Mouse (Mus musculus): Measurements from ENCODE around the gene 4933428G20Rik. TPM values are rescaled to one million over a fixed set of nuclear protein-coding genes. Genes with fewer than 3 reads are reported as not detected.
A peak's percentile ranks its signal among the peaks of the same experiment; 100 is the strongest.

4933428G20Rik gene
- polyA plus RNA-seq, 1 experiment from 2014 or later = 0.10 TPM

DNA sequence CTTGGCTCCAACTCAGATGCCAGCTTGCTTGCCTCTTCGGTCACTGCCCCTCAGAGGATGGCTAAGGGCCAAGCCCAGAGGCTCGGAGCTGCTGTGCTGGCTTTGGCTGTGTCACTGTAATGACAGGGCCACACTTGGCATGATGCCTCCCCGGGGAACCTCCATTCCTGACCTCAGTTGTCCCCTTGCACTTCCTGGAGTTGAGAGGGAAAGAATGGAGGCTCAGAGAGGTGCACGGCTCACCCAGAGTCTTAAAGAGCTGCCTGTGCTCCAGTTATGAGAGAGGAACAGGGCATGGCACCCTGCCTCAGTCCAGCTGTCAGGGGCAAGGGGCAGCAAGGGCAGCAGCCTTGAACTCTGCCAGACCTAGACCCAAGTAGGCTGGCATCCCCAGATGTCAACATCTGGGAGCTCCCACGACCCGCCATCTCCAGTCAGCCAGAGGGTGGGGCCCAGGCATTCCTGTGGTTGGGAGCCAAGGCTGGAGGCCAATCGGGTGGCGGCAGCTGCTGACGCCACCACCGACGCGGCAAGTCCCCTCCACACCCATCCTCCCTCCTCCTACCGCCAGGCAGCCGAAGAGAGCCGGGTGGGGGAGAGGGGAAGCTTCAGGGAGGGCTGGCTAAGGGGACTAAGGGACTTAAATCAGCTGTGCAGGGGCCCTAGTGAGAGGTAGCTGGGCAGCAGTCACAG lies 50.4 kb downstream of the 4933428G20Rik start:
- peak overlapping the region; percentile 59 for H3K4me2 ChIP-seq (replicated peaks; ENCODE audit: low read depth)
- no peaks in the 10 kb centered on the region for H3K27me3 ChIP-seq (replicated peaks; ENCODE audit: control insufficient read depth, insufficient read depth, low read length)
- 0 out of 2 replicates have a peak, but pooled peaks have one; percentile 6 for TF ChIP-seq CTCF (IDR thresholded peaks at IDR 0.05; ENCODE audit: low read depth)
- H3K9me3 ChIP-seq (ENCODE audit: control insufficient read depth) = no peaks in the 10 kb centered on the region
- H3K36me3 ChIP-seq (ENCODE audit: control insufficient read depth, insufficient read depth) = peaks cover 51% of the 10 kb centered on the region
- WGBS = 10% methylated on average over 15 of the region's 15 CpGs
- H3K9ac ChIP-seq (ENCODE audit: low read depth, low read length) = peak overlapping the region; percentile 26; the same call in 1 of the 2 replicates
- ATAC-seq = peak; percentile 63
- no peaks in the 10 kb centered on the region for H3K4me1 ChIP-seq (replicated peaks; ENCODE audit: control insufficient read depth, insufficient read depth, low read length)
- peak overlapping the region; percentile 33 for H3K4me3 ChIP-seq (ENCODE audit: low read depth, low read length)
- H3K27ac ChIP-seq (ENCODE audit: low read depth, low read length) = peak overlapping the region; percentile 66

DNA sequence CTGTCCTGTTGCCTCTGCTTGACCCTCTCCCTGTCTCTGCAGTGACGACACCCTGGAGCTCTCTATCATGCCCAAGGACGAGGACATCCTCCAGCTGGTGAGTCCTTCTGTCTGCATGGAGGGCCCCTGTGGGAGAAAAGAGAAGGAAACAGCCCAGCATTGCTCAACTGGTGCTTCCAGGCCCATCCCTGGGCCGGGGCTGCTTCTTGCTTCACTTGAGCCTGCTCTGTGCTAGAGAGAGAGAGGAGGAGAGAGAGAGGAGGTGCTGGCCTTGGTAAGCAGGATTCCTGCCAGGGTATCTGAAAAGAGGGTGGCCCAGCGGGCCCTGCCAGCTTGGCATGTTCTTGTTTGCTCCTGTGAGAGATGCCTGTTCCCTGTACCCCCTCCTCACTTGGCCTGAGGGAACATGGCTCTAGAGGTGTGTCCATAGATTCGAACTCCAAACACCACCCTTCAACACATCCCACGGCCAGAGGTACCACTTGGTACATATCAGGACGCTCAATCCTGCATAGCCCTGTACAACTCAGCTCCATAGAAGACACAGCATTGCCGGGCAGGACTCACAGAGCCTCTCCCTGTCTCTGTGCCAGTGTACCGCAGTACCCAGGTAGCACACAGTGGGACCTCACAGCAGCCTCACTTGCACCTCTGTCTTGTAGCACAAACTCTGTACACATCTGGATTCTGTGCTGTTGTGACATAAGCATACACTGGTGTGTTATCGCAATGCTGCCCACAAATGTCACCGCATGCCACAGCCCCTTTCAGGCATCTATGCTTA lies 51.3 kb downstream of the 4933428G20Rik start:
- Histone ChIP-seq H3K27me3 (replicated peaks; ENCODE audit: control insufficient read depth, insufficient read depth, low read length) (no peaks in the 10 kb centered on the region), H3K4me2 (replicated peaks; ENCODE audit: low read depth) (no peak overlapping the region), H3K4me3 (ENCODE audit: low read depth, low read length) (no peak overlapping the region), H3K27ac (ENCODE audit: low read depth, low read length) (no peak overlapping the region), H3K9ac (ENCODE audit: low read depth, low read length) (no peak overlapping the region), H3K4me1 (replicated peaks; ENCODE audit: control insufficient read depth, insufficient read depth, low read length) (no peaks in the 10 kb centered on the region), H3K9me3 (ENCODE audit: control insufficient read depth) (no peaks in the 10 kb centered on the region), H3K36me3 (ENCODE audit: control insufficient read depth, insufficient read depth) (peaks cover 50% of the 10 kb centered on the region)
- 84% methylated on average over 11 of the region's 11 CpGs for WGBS
- no peak for TF ChIP-seq CTCF (IDR thresholded peaks at IDR 0.05; ENCODE audit: low read depth)
- no peak for ATAC-seq

DNA sequence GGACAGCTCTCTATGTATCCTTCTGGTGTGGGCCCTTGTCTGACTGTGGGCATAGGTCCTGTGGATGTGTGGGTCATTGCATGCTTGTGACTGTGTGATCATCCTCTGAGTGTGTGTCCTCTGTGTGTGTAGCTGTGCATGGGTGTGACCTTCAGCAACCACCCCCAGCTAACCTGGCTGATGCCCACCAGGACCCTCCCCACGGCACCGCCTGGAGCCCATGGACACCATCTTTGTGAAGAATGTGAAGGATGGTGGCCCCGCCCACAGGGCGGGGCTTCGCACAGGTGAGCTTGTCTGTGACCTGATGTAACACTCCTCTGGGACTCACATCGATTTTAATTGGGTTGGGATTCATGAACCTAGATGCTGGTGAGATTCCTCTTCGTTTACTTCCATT lies 52.2 kb downstream of the 4933428G20Rik start:
- WGBS = 66% methylated on average over 7 of the region's 7 CpGs
- H3K4me2 ChIP-seq (replicated peaks; ENCODE audit: low read depth) = no peak overlapping the region
- ATAC-seq = no peak

DNA sequence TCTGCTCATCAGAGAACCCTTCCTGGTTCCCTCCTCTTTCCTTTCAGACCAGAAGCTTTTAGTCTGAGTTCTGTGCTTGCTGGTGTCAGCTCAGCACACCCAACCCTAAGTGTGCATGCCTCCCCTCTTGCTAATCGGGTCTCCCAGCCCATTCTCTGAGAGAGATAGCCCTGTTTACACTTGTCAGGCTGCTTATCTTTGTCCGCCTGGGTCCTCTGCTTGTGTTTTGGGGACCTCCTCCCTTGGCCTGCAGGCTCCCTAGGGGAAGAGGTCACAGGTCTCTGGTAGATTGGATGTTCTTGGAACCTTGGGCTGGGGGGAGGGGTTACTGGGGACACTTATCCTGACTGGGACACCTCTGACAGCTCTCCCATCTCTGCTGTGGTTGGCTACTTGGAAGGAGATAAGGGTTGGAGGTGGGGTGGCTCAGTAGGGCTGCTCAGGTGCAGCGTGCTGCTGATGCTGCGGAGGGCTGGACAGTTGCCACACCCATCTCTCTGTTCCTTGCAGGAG lies 54.1 kb downstream of the 4933428G20Rik start:
- Histone ChIP-seq H3K9me3 (ENCODE audit: control insufficient read depth) (no peaks in the 10 kb centered on the region), H3K4me2 (replicated peaks; ENCODE audit: low read depth) (no peak overlapping the region), H3K27me3 (replicated peaks; ENCODE audit: control insufficient read depth, insufficient read depth, low read length) (no peaks in the 10 kb centered on the region), H3K9ac (ENCODE audit: low read depth, low read length) (no peak overlapping the region), H3K27ac (ENCODE audit: low read depth, low read length) (no peak overlapping the region), H3K4me1 (replicated peaks; ENCODE audit: control insufficient read depth, insufficient read depth, low read length) (peaks cover 8% of the 10 kb centered on the region; the same call in 1 of the 2 replicates), H3K36me3 (ENCODE audit: control insufficient read depth, insufficient read depth) (peaks cover 30% of the 10 kb centered on the region; the same call in 1 of the 2 replicates), H3K4me3 (ENCODE audit: low read depth, low read length) (no peak overlapping the region)
- TF ChIP-seq CTCF (IDR thresholded peaks at IDR 0.05; ENCODE audit: low read depth) = no peak
- 41% methylated on average over 4 of the region's 4 CpGs for WGBS
- no peak for ATAC-seq

More for the DNA sequence above, 52.2 kb downstream of the 4933428G20Rik start:
- no peak overlapping the region for H3K27ac ChIP-seq (ENCODE audit: low read depth, low read length)
- TF ChIP-seq CTCF (IDR thresholded peaks at IDR 0.05; ENCODE audit: low read depth) = no peak
- peaks cover 47% of the 10 kb centered on the region for H3K36me3 ChIP-seq (ENCODE audit: control insufficient read depth, insufficient read depth)
- no peaks in the 10 kb centered on the region for H3K27me3 ChIP-seq (replicated peaks; ENCODE audit: control insufficient read depth, insufficient read depth, low read length)
- no peak overlapping the region for H3K9ac ChIP-seq (ENCODE audit: low read depth, low read length)
- no peak overlapping the region for H3K4me3 ChIP-seq (ENCODE audit: low read depth, low read length)
- no peaks in the 10 kb centered on the region for H3K4me1 ChIP-seq (replicated peaks; ENCODE audit: control insufficient read depth, insufficient read depth, low read length)
- no peaks in the 10 kb centered on the region for H3K9me3 ChIP-seq (ENCODE audit: control insufficient read depth)

DNA sequence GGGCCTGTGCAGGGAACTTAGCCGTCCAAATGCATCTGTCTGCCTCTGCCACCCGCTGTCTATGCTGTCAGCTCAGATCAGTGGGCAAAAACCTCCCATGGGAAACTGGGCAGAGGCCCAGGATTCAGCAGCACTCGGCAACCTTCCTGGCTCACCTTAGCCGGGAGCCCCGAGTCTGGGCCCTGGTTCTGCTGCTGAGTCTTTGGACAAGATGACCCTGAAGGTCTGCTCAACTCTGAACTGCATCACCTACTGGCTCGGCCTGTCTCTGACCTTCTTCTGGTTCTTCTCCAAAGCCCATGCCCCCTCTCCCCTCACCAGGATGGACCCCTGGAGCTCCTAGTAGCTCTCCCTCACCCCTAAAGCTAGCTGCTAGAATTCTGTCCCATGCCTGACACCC lies 54.5 kb downstream of the 4933428G20Rik start:
- Histone ChIP-seq H3K9me3 (ENCODE audit: control insufficient read depth) (no peaks in the 10 kb centered on the region), H3K9ac (ENCODE audit: low read depth, low read length) (no peak overlapping the region), H3K4me2 (replicated peaks; ENCODE audit: low read depth) (no peak overlapping the region), H3K27ac (ENCODE audit: low read depth, low read length) (no peak overlapping the region), H3K4me1 (replicated peaks; ENCODE audit: control insufficient read depth, insufficient read depth, low read length) (peaks cover 8% of the 10 kb centered on the region; the same call in 1 of the 2 replicates), H3K36me3 (ENCODE audit: control insufficient read depth, insufficient read depth) (peaks cover 30% of the 10 kb centered on the region; the same call in 1 of the 2 replicates), H3K4me3 (ENCODE audit: low read depth, low read length) (no peak overlapping the region), H3K27me3 (replicated peaks; ENCODE audit: control insufficient read depth, insufficient read depth, low read length) (no peaks in the 10 kb centered on the region)
- TF ChIP-seq CTCF (IDR thresholded peaks at IDR 0.05; ENCODE audit: low read depth) = no peak
- ATAC-seq = no peak
- WGBS = 74% methylated on average over 6 of the region's 6 CpGs

Data from intestine, postnatal 0 days (tissue).